Mouse (Mus musculus): Measurements from ENCODE around the gene Chkb. TPM values are rescaled to one million over a fixed set of nuclear protein-coding genes. Genes with fewer than 3 reads are reported as not detected.

Gene Chkb
- polyA plus RNA-seq, 1 experiment from 2014 or later = 92.8 TPM

GRCm38 (mm10) chr15:89390081-89390480 lies 39.6 kb downstream of the Chkb start:
- Histone ChIP-seq H3K9ac (replicated peaks) (no peak overlapping the region), H3K4me2 (no peak overlapping the region), H3K4me1 (no peaks in the 10 kb centered on the region), H3K9me3 (replicated peaks) (no peaks in the 10 kb centered on the region), H3K27ac (replicated peaks) (no peak overlapping the region), H3K4me3 (replicated peaks) (no peak overlapping the region), H3K27me3 (replicated peaks) (no peaks in the 10 kb centered on the region), H3K36me3 (no peaks in the 10 kb centered on the region)
- 93% methylated on average over 10 of the region's 10 CpGs for WGBS
- ATAC-seq (ENCODE audit: low FRiP score) = no peak

GRCm38 (mm10) chr15:89387127-89387526 lies 42.6 kb downstream of the Chkb start:
- Histone ChIP-seq H3K27ac (replicated peaks) (no peak overlapping the region), H3K4me2 (no peak overlapping the region), H3K9me3 (replicated peaks) (no peaks in the 10 kb centered on the region), H3K27me3 (replicated peaks) (no peaks in the 10 kb centered on the region; the same call in none of the 2 replicates), H3K9ac (replicated peaks) (no peak overlapping the region), H3K36me3 (no peaks in the 10 kb centered on the region), H3K4me3 (replicated peaks) (no peak overlapping the region), H3K4me1 (no peaks in the 10 kb centered on the region)
- no peak for ATAC-seq (ENCODE audit: low FRiP score)
- WGBS = 54% methylated on average over 12 of the region's 12 CpGs

DNA sequence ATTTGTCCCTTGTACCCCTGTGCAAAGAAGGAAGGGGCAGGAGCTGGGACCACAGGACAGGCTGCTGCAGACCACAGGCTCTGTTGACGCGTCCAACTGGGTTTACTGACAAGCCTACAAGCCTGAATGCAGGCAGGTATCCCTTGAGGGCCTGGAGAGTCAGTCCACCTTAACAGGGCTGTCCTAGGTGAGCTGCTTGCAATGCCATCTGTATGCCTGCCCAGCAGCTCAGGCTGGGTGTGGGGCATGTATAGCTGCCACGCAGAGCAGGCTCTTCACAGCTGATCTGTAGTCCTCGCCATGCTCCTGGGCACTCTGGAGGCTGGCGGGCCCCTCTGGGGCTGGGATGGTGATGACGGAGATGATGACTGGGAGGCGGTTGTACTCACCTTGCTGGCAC lies 45.1 kb downstream of the Chkb start, which contains the start of gene Klhdc7b:
Klhdc7b (plus strand) TSS at position 301 of the 400 bp plus-strand sequence.
- ATAC-seq (ENCODE audit: low FRiP score) = no peak
- Histone ChIP-seq H3K27ac (replicated peaks) (no peak within 1 kb of the TSS), H3K4me2 (no peak within 1 kb of the TSS), H3K36me3 (no peaks in the 10 kb centered on the region), H3K4me1 (no peaks in the 10 kb centered on the region), H3K9me3 (replicated peaks) (no peaks in the 10 kb centered on the region), H3K9ac (replicated peaks) (no peak within 1 kb of the TSS), H3K27me3 (replicated peaks) (peaks cover 8% of the 10 kb centered on the region), H3K4me3 (replicated peaks) (no peak within 1 kb of the TSS)
- WGBS = 88% methylated on average over 7 of the region's 7 CpGs

DNA sequence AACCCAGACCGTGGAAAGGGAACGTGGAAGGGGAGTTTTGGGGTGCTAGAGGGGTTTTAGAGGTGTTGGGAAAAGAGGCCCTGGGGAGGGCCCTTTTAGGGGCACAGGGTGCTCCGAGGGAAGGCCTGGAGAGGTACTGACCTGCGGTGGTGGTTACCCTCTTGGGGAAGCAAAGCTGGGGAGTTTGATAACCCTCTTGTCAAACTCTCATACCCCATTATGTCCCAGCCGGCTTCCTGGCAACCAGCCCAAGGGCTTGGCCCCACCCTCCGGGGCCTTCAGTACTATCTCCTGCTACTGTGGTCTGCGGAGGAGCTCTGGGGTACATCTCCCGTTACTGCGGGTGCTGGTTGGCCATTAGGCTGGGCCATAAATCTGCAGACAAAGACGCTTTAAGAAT lies 50.3 kb downstream of the Chkb start:
- Histone ChIP-seq H3K9ac (replicated peaks) (0 out of 2 replicates have a peak overlapping the region, but pooled peaks have one; percentile 23), H3K4me2 (peak overlapping the region; percentile 62), H3K36me3 (no peaks in the 10 kb centered on the region), H3K27ac (replicated peaks) (no peak overlapping the region), H3K9me3 (replicated peaks) (no peaks in the 10 kb centered on the region), H3K27me3 (replicated peaks) (peaks cover 46% of the 10 kb centered on the region), H3K4me3 (replicated peaks) (peak overlapping the region; percentile 35), H3K4me1 (peaks cover 21% of the 10 kb centered on the region)
- WGBS = 4% methylated on average over 10 of the region's 10 CpGs
- ATAC-seq (ENCODE audit: low FRiP score) = no peak

DNA sequence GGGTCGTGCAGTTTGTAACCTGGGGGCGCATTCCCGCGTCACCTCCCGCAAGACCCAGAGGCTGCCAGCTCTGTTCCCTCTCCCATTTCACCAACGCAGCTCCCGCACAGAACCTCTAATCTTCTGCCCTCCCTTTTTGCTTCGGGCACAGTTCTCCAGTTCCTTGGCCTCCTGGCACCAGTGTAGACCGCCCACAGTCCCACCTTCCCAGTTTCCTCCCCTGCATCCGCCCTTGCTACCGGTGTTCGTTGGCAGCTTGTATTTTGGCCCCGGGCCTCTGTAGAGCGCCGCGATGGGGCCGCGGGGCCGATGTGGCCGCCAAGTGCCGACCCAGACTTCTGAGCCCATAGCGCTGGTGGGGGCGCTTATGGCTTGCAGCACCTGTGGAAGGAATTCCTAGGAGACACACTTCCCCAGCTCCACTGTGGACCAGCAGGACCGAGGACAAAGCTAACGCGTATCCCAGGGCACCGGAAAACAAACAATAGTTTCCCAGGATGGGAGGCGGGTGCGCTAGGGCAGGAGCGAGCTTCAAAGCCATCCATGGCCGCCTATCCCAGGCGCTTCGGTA lies 50.8 kb downstream of the Chkb start, which contains the start of gene Odf3b:
Odf3b (minus strand) TSS at position 452 of the 571 bp plus-strand sequence.
- Histone ChIP-seq H3K4me3 (replicated peaks) (peak within 1 kb of the TSS; percentile 35), H3K27ac (replicated peaks) (no peak within 1 kb of the TSS), H3K27me3 (replicated peaks) (peaks cover 46% of the 10 kb centered on the region), H3K4me2 (peak within 1 kb of the TSS; percentile 62), H3K36me3 (no peaks in the 10 kb centered on the region), H3K4me1 (peaks cover 25% of the 10 kb centered on the region), H3K9me3 (replicated peaks) (no peaks in the 10 kb centered on the region), H3K9ac (replicated peaks) (peak within 1 kb of the TSS; percentile 23)
- ATAC-seq (ENCODE audit: low FRiP score) = no peak
- 1% methylated on average over 33 of the region's 33 CpGs for WGBS

DNA sequence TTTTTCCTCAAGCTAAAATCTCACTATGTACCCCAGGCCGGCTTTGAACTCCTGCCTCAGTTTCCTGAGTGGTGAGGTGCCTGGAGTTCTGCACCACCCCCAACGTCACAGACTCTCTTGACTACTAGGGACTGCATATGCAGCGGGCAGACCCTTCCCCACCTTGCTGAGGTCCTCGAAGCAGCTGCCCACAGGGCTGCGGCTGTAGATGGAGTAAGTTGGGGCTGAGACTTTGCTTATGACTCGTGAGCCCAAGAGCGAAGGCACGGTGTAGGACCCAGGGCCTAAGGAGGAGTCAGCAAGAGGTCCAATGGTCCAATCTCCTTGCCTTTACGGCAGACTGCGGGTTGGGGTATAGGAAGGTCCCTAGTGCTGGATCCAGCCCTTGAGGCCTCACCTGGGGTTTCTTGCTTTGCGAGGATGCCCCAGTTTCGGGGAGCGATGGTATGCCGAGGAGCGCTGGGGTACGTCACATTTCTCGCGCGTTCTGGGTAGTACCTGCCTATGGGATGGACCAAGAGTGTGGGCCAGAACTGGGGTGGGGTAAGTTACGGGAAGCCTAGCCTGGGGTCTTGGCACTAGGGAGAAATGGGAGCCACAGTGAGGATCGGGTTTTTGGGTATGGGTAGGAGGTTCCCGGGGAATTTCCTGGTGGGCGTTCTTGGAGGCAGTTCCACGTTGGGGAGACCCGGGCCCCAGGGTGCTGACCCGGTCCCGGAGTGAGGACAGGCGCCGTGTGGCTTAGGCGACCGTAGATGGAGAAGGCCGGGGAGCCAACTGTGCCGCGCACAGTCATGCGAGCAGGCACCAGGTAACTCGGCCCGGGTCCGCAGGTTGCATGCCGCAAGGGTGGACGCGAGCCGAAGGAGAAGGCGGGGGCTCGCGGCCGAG lies 51.5 kb downstream of the Chkb start:
- 9% methylated on average over 46 of the region's 46 CpGs for WGBS
- no peak for ATAC-seq (ENCODE audit: low FRiP score)
- H3K4me1 ChIP-seq = peaks cover 28% of the 10 kb centered on the region

GRCm38 (mm10) chr15:89377362-89377761 lies 52.3 kb downstream of the Chkb start:
- ATAC-seq (ENCODE audit: low FRiP score) = no peak
- no peak overlapping the region for H3K4me3 ChIP-seq (replicated peaks)
- no peak overlapping the region; the same call in 1 of the 2 replicates for H3K9ac ChIP-seq (replicated peaks)
- 6% methylated on average over 18 of the region's 18 CpGs for WGBS
- H3K4me1 ChIP-seq = peaks cover 36% of the 10 kb centered on the region
- H3K4me2 ChIP-seq = no peak overlapping the region
- no peak overlapping the region for H3K27ac ChIP-seq (replicated peaks)
- peaks cover 46% of the 10 kb centered on the region for H3K27me3 ChIP-seq (replicated peaks)
- H3K36me3 ChIP-seq = peaks cover 4% of the 10 kb centered on the region; the same call in 1 of the 2 replicates
- H3K9me3 ChIP-seq (replicated peaks) = no peaks in the 10 kb centered on the region

More for the DNA sequence above, 51.5 kb downstream of the Chkb start:
- peaks cover 46% of the 10 kb centered on the region for H3K27me3 ChIP-seq (replicated peaks)
- peak overlapping the region; percentile 35 for H3K4me3 ChIP-seq (replicated peaks)
- peak overlapping the region; percentile 62 for H3K4me2 ChIP-seq
- no peaks in the 10 kb centered on the region for H3K9me3 ChIP-seq (replicated peaks)
- no peaks in the 10 kb centered on the region for H3K36me3 ChIP-seq
- H3K27ac ChIP-seq (replicated peaks) = no peak overlapping the region
- H3K9ac ChIP-seq (replicated peaks) = peak overlapping the region; percentile 23

GRCm38 (mm10) chr15:89376957-89377356 lies 52.8 kb downstream of the Chkb start, which contains the start of gene Tymp:
Gene Tymp, minus strand, starts transcription at chr15:89377039.
- peaks cover 8% of the 10 kb centered on the region for H3K36me3 ChIP-seq
- H3K27me3 ChIP-seq (replicated peaks) = peaks cover 46% of the 10 kb centered on the region
- H3K9ac ChIP-seq (replicated peaks) = no peak within 1 kb of the TSS; the same call in 1 of the 2 replicates
- no peaks in the 10 kb centered on the region for H3K9me3 ChIP-seq (replicated peaks)
- H3K4me1 ChIP-seq = peaks cover 38% of the 10 kb centered on the region
- no peak for ATAC-seq (ENCODE audit: low FRiP score)
- no peak within 1 kb of the TSS for H3K4me2 ChIP-seq
- no peak within 1 kb of the TSS for H3K27ac ChIP-seq (replicated peaks)
- no peak within 1 kb of the TSS for H3K4me3 ChIP-seq (replicated peaks)
- WGBS = 20% methylated on average over 16 of the region's 16 CpGs

Other genes with a start within 250 kb of the Chkb start
- gene Plxnb2, start 249.1 kb downstream of the Chkb start, polyA plus RNA-seq (2015; fragmentation: Nextera tagmentation; extraction: Ambion mirVana) = 69.4 and 72.3 TPM in 2 replicates
- gene Dennd6b, start 233.4 kb downstream of the Chkb start, polyA plus RNA-seq (2015; fragmentation: Nextera tagmentation; extraction: Ambion mirVana) = 77.2 and 91.0 TPM in 2 replicates
- 62.8 and 67.7 TPM in 2 replicates for gene Ppp6r2, start 218.4 kb downstream of the Chkb start, polyA plus RNA-seq (2015; fragmentation: Nextera tagmentation; extraction: Ambion mirVana)
- 90.5 and 94.8 TPM in 2 replicates for gene Sbf1, start 114.6 kb downstream of the Chkb start, polyA plus RNA-seq (2015; fragmentation: Nextera tagmentation; extraction: Ambion mirVana)
- gene Adm2, start 107.2 kb downstream of the Chkb start, polyA plus RNA-seq (2015; fragmentation: Nextera tagmentation; extraction: Ambion mirVana) = 0.14 TPM in 1 of 2 replicates, not detected in the other
- gene Miox, start 95.5 kb downstream of the Chkb start, polyA plus RNA-seq (2015; fragmentation: Nextera tagmentation; extraction: Ambion mirVana) = not detected in 2 replicates
- gene Lmf2, start 74.2 kb downstream of the Chkb start, polyA plus RNA-seq (2015; fragmentation: Nextera tagmentation; extraction: Ambion mirVana) = 30.6 and 33.7 TPM in 2 replicates
- 105 and 111 TPM in 2 replicates for gene Ncaph2, start 74.2 kb downstream of the Chkb start, polyA plus RNA-seq (2015; fragmentation: Nextera tagmentation; extraction: Ambion mirVana)
- gene Sco2, start 56.1 kb downstream of the Chkb start, polyA plus RNA-seq (2015; fragmentation: Nextera tagmentation; extraction: Ambion mirVana) = 15.6 and 17.9 TPM in 2 replicates
- gene Tymp, start 52.9 kb downstream of the Chkb start, polyA plus RNA-seq (2015; fragmentation: Nextera tagmentation; extraction: Ambion mirVana) = 2.1 and 2.6 TPM in 2 replicates
- gene Odf3b, start 50.6 kb downstream of the Chkb start, polyA plus RNA-seq (2015; fragmentation: Nextera tagmentation; extraction: Ambion mirVana) = 2.4 and 2.9 TPM in 2 replicates
- gene Klhdc7b, start 45.0 kb downstream of the Chkb start, polyA plus RNA-seq (2015; fragmentation: Nextera tagmentation; extraction: Ambion mirVana) = 0.05 and 0.06 TPM in 2 replicates
- gene Syce3, start 19.4 kb downstream of the Chkb start, polyA plus RNA-seq (2015; fragmentation: Nextera tagmentation; extraction: Ambion mirVana) = not detected in 2 replicates
- gene Cpt1b, start 4.0 kb downstream of the Chkb start, polyA plus RNA-seq (2015; fragmentation: Nextera tagmentation; extraction: Ambion mirVana) = 0.88 and 1.2 TPM in 2 replicates
- 6.1 and 8.7 TPM in 2 replicates for gene C730034F03Rik, start 319 bp downstream of the Chkb start, polyA plus RNA-seq (2015; fragmentation: Nextera tagmentation; extraction: Ambion mirVana)
- 0.36 TPM in 1 of 2 replicates, not detected in the other for gene Gm44502, start 212 bp downstream of the Chkb start, polyA plus RNA-seq (2015; fragmentation: Nextera tagmentation; extraction: Ambion mirVana)
- 73.0 and 85.4 TPM in 2 replicates for gene Mapk8ip2, start 24.0 kb upstream of the Chkb start, polyA plus RNA-seq (2015; fragmentation: Nextera tagmentation; extraction: Ambion mirVana)
- 27.4 and 29.2 TPM in 2 replicates for gene Arsa, start 47.5 kb upstream of the Chkb start, polyA plus RNA-seq (2015; fragmentation: Nextera tagmentation; extraction: Ambion mirVana)
- gene Shank3, start 69.7 kb upstream of the Chkb start, polyA plus RNA-seq (2015; fragmentation: Nextera tagmentation; extraction: Ambion mirVana) = 8.9 and 9.5 TPM in 2 replicates
- 0.31 and 0.95 TPM in 2 replicates for gene Acr, start 138.4 kb upstream of the Chkb start, polyA plus RNA-seq (2015; fragmentation: Nextera tagmentation; extraction: Ambion mirVana)
- gene Rabl2, start 162.0 kb upstream of the Chkb start, polyA plus RNA-seq (2015; fragmentation: Nextera tagmentation; extraction: Ambion mirVana) = 71.9 and 86.6 TPM in 2 replicates